Mouse (Mus musculus): ENCODE measurements around the gene Arhgap20. TPM values are rescaled to one million over a fixed set of nuclear protein-coding genes. Genes with fewer than 3 reads are reported as not detected.

Arhgap20 gene
- polyA plus RNA-seq, 1 experiment from 2014 or later = 0.10 TPM

- H3K4me1 ChIP-seq = no peaks in the 10 kb centered on the region
These were observed 47.8 kb downstream of the Arhgap20 start for GRCm38 (mm10) chr9:51812931-51813330.

GRCm38 (mm10) chr9:51824516-51824915 lies 59.4 kb downstream of the Arhgap20 start:
- 78% methylated on average over 7 of the region's 7 CpGs for WGBS (ENCODE audit: insufficient replicate concordance)

More at GRCm38 (mm10) chr9:51812931-51813330, 47.8 kb downstream of the Arhgap20 start:
- H3K9me3 ChIP-seq (replicated peaks) = no peaks in the 10 kb centered on the region
- no peak for ATAC-seq
- no peaks in the 10 kb centered on the region for H3K27me3 ChIP-seq (replicated peaks)
- H3K9ac ChIP-seq = no peak overlapping the region
- no peaks in the 10 kb centered on the region for H3K36me3 ChIP-seq
- 54% methylated on average over 1 of the region's 1 CpGs for WGBS (ENCODE audit: insufficient replicate concordance)
- H3K4me3 ChIP-seq = no peak overlapping the region
- no peak overlapping the region for H3K27ac ChIP-seq
- H3K4me2 ChIP-seq = no peak overlapping the region

GRCm38 (mm10) chr9:51831596-51831995 lies 66.5 kb downstream of the Arhgap20 start:
- H3K4me2 ChIP-seq = no peak overlapping the region
- no peak overlapping the region for H3K4me3 ChIP-seq
- 68% methylated on average over 11 of the region's 11 CpGs for WGBS (ENCODE audit: insufficient replicate concordance)
- no peak overlapping the region for H3K9ac ChIP-seq
- no peaks in the 10 kb centered on the region for H3K27me3 ChIP-seq (replicated peaks)
- no peak overlapping the region for H3K27ac ChIP-seq
- H3K9me3 ChIP-seq (replicated peaks) = no peaks in the 10 kb centered on the region
- no peaks in the 10 kb centered on the region for H3K36me3 ChIP-seq
- no peaks in the 10 kb centered on the region for H3K4me1 ChIP-seq
- ATAC-seq = no peak

More at GRCm38 (mm10) chr9:51824516-51824915, 59.4 kb downstream of the Arhgap20 start:
- Histone ChIP-seq H3K9me3 (replicated peaks) (no peaks in the 10 kb centered on the region), H3K27ac (no peak overlapping the region), H3K9ac (no peak overlapping the region), H3K36me3 (no peaks in the 10 kb centered on the region), H3K4me3 (no peak overlapping the region), H3K4me2 (no peak overlapping the region), H3K27me3 (replicated peaks) (no peaks in the 10 kb centered on the region), H3K4me1 (no peaks in the 10 kb centered on the region)
- ATAC-seq = no peak

- no peak overlapping the region for H3K4me3 ChIP-seq
- no peaks in the 10 kb centered on the region for H3K27me3 ChIP-seq (replicated peaks)
- no peaks in the 10 kb centered on the region for H3K9me3 ChIP-seq (replicated peaks)
- H3K4me1 ChIP-seq = no peaks in the 10 kb centered on the region
- WGBS (ENCODE audit: insufficient replicate concordance) = 69% methylated on average over 5 of the region's 5 CpGs
- no peak overlapping the region for H3K27ac ChIP-seq
- ATAC-seq = no peak
- H3K36me3 ChIP-seq = no peaks in the 10 kb centered on the region
- no peak overlapping the region for H3K9ac ChIP-seq
- H3K4me2 ChIP-seq = no peak overlapping the region
These were observed 67.2 kb downstream of the Arhgap20 start for GRCm38 (mm10) chr9:51832368-51832767.

GRCm38 (mm10) chr9:51837716-51838115 lies 72.6 kb downstream of the Arhgap20 start:
- Histone ChIP-seq H3K27me3 (replicated peaks) (no peaks in the 10 kb centered on the region), H3K4me1 (no peaks in the 10 kb centered on the region), H3K4me2 (no peak overlapping the region), H3K9me3 (replicated peaks) (no peaks in the 10 kb centered on the region), H3K27ac (no peak overlapping the region), H3K36me3 (no peaks in the 10 kb centered on the region), H3K9ac (no peak overlapping the region), H3K4me3 (no peak overlapping the region)
- ATAC-seq = no peak
- 58% methylated on average over 7 of the region's 7 CpGs for WGBS (ENCODE audit: insufficient replicate concordance)

- Histone ChIP-seq H3K4me3 (no peak overlapping the region), H3K4me1 (no peaks in the 10 kb centered on the region), H3K9ac (no peak overlapping the region), H3K27ac (no peak overlapping the region), H3K36me3 (no peaks in the 10 kb centered on the region), H3K4me2 (no peak overlapping the region), H3K9me3 (replicated peaks) (no peaks in the 10 kb centered on the region), H3K27me3 (replicated peaks) (no peaks in the 10 kb centered on the region)
- WGBS (ENCODE audit: insufficient replicate concordance) = 57% methylated on average over 4 of the region's 4 CpGs
- ATAC-seq = no peak
These were observed 78.1 kb downstream of the Arhgap20 start for GRCm38 (mm10) chr9:51843216-51843615.

DNA sequence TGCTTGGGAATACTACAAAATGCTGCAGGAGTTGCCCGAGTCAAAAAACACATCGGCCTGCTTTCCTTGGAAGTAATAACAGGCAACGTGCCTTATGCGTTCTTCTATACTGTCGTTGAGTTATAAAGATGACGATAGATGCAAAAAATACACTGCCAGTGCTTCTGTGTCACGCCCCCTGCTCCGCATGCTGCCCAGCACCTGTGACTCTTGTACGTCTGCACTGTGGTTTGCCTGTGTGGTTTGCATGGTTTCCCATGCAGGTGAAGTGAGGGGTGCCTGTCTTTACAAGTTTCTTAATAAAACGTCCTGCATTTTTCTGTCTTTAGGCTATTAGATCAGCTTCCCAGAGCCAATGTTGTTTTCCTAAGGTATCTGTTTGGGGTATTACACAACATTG lies 80.7 kb downstream of the Arhgap20 start:
- 80% methylated on average over 10 of the region's 10 CpGs for WGBS (ENCODE audit: insufficient replicate concordance)
- H3K27ac ChIP-seq = no peak overlapping the region
- no peak overlapping the region for H3K4me3 ChIP-seq
- H3K36me3 ChIP-seq = no peaks in the 10 kb centered on the region
- no peak overlapping the region for H3K9ac ChIP-seq
- H3K4me2 ChIP-seq = no peak overlapping the region
- H3K9me3 ChIP-seq (replicated peaks) = no peaks in the 10 kb centered on the region
- no peaks in the 10 kb centered on the region for H3K4me1 ChIP-seq
- no peaks in the 10 kb centered on the region for H3K27me3 ChIP-seq (replicated peaks)
- no peak for ATAC-seq

GRCm38 (mm10) chr9:51853772-51854171 lies 88.6 kb downstream of the Arhgap20 start:
- no peak for ATAC-seq
- no peaks in the 10 kb centered on the region for H3K27me3 ChIP-seq (replicated peaks)

DNA sequence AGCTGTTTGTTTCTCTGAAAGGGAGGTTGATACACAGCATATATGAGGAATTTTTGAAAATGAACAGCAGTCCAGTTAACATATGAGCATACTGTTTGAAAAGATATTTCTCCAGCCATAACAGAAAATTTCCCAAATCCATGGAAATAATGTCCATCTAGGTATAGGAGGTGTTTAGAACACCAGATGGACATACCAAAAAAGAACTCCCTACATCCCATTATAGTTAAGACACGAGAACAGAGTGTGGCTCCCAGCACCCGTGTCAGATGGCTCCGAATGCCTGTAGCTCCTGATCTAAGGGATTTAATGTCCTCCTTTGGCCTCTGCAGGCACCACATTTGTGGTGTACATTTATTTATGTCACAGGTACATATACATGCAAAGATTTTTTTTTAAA lies 99.1 kb downstream of the Arhgap20 start:
- Histone ChIP-seq H3K4me2 (no peak overlapping the region), H3K27ac (no peak overlapping the region), H3K4me3 (no peak overlapping the region), H3K36me3 (no peaks in the 10 kb centered on the region), H3K27me3 (replicated peaks) (no peaks in the 10 kb centered on the region), H3K9me3 (replicated peaks) (no peaks in the 10 kb centered on the region), H3K9ac (no peak overlapping the region), H3K4me1 (no peaks in the 10 kb centered on the region)
- no peak for ATAC-seq
- 73% methylated on average over 3 of the region's 3 CpGs for WGBS (ENCODE audit: insufficient replicate concordance)

More at GRCm38 (mm10) chr9:51853772-51854171, 88.6 kb downstream of the Arhgap20 start:
- Histone ChIP-seq H3K4me2 (no peak overlapping the region), H3K9ac (no peak overlapping the region), H3K27ac (no peak overlapping the region), H3K9me3 (replicated peaks) (no peaks in the 10 kb centered on the region), H3K4me3 (no peak overlapping the region), H3K4me1 (no peaks in the 10 kb centered on the region), H3K36me3 (no peaks in the 10 kb centered on the region)
- WGBS (ENCODE audit: insufficient replicate concordance) = 79% methylated on average over 5 of the region's 5 CpGs

DNA sequence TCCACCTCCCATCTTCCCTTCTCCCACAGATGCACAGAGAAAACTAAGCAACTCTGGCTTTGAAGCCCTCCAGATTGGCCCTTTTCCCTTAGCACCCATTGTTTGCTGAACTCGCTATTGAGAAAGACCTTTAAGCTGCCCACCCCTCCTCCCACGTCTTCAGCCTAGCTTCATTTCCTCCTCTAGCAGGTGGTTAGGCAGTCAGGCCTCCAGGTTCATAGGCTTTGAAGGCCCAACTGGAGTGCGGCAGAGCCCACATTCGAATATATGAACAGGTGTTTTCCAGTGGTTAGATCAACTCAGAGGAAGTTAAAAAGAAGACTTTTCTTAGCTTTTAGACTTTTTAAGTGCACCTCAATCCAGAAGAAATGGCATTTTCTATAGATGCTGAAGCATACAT lies 101.5 kb downstream of the Arhgap20 start:
- H3K27me3 ChIP-seq (replicated peaks) = no peaks in the 10 kb centered on the region
- H3K9me3 ChIP-seq (replicated peaks) = no peaks in the 10 kb centered on the region
- H3K36me3 ChIP-seq = no peaks in the 10 kb centered on the region
- H3K4me1 ChIP-seq = no peaks in the 10 kb centered on the region
- H3K27ac ChIP-seq = no peak overlapping the region
- no peak for ATAC-seq
- no peak overlapping the region for H3K9ac ChIP-seq
- no peak overlapping the region for H3K4me2 ChIP-seq
- WGBS (ENCODE audit: insufficient replicate concordance) = 38% methylated on average over 4 of the region's 4 CpGs
- no peak overlapping the region for H3K4me3 ChIP-seq

DNA sequence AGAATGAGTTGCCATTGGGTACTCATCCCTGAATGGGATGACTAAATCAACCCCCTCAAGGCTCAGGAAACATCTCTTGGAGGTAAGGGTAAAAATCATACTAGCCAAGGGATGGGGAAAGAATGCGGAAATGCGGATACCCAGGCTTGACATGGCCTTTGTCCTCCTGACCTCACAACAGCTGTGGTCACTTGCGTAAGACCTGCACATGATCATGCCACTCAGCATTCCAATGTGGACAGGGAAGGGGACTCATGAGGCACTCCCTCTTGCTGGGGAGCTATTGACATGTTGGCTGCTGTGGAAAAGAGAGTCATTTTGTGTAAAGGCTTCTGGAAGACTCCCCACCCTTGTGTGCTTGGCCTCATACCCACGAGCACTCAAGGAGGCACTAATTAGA lies 103.9 kb downstream of the Arhgap20 start:
- Histone ChIP-seq H3K36me3 (no peaks in the 10 kb centered on the region), H3K27ac (no peak overlapping the region), H3K4me2 (no peak overlapping the region), H3K4me1 (no peaks in the 10 kb centered on the region), H3K9me3 (replicated peaks) (no peaks in the 10 kb centered on the region), H3K4me3 (no peak overlapping the region), H3K9ac (no peak overlapping the region), H3K27me3 (replicated peaks) (no peaks in the 10 kb centered on the region)
- ATAC-seq = no peak
- WGBS (ENCODE audit: insufficient replicate concordance) = 70% methylated on average over 4 of the region's 4 CpGs

GRCm38 (mm10) chr9:51874348-51874747 lies 109.2 kb downstream of the Arhgap20 start:
- no peak for ATAC-seq
- no peak overlapping the region for H3K4me3 ChIP-seq
- no peaks in the 10 kb centered on the region for H3K4me1 ChIP-seq
- WGBS (ENCODE audit: insufficient replicate concordance) = 44% methylated on average over 4 of the region's 4 CpGs
- no peak overlapping the region for H3K9ac ChIP-seq
- no peak overlapping the region for H3K27ac ChIP-seq
- no peaks in the 10 kb centered on the region for H3K36me3 ChIP-seq
- no peak overlapping the region for H3K4me2 ChIP-seq
- H3K9me3 ChIP-seq (replicated peaks) = no peaks in the 10 kb centered on the region
- no peaks in the 10 kb centered on the region for H3K27me3 ChIP-seq (replicated peaks)

GRCm38 (mm10) chr9:51875531-51875930 lies 110.4 kb downstream of the Arhgap20 start:
- Histone ChIP-seq H3K36me3 (no peaks in the 10 kb centered on the region), H3K27ac (no peak overlapping the region), H3K4me2 (no peak overlapping the region), H3K4me3 (no peak overlapping the region), H3K27me3 (replicated peaks) (no peaks in the 10 kb centered on the region), H3K9me3 (replicated peaks) (no peaks in the 10 kb centered on the region), H3K9ac (no peak overlapping the region), H3K4me1 (no peaks in the 10 kb centered on the region)
- ATAC-seq = no peak
- 81% methylated on average over 20 of the region's 20 CpGs for WGBS (ENCODE audit: insufficient replicate concordance)
